Mouse (Mus musculus): Measurements from ENCODE around the gene Soat1. TPM values are rescaled to one million over a fixed set of nuclear protein-coding genes. Genes with fewer than 3 reads are reported as not detected.

Soat1 gene
- polyA plus RNA-seq, 1 experiment from 2014 or later: 36.8 TPM

DNA sequence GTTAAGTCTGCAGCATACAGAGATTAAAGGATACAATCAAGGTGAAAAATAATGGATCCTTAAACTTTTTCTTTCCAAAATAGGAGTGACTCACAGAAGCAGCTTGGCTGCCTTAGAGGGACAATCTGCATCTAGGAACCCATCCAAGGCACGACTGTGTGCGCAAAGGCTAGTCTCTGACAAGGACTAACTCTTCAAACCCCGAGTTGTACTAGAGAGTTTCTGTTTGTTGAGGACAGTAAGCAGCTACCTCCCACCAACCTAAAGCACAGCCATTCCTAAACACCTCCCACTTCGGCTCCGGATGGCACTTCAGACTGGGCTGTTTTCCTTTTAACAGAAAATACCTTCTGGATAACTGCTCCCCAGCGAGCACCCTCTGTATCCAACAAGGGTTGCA, 31.4 kb downstream of the Soat1 start:
- 79% methylated on average over 6 of the region's 6 CpGs for WGBS
- H3K36me3 ChIP-seq (ENCODE audit: insufficient read depth): peaks cover 57% of the 10 kb centered on the region

DNA sequence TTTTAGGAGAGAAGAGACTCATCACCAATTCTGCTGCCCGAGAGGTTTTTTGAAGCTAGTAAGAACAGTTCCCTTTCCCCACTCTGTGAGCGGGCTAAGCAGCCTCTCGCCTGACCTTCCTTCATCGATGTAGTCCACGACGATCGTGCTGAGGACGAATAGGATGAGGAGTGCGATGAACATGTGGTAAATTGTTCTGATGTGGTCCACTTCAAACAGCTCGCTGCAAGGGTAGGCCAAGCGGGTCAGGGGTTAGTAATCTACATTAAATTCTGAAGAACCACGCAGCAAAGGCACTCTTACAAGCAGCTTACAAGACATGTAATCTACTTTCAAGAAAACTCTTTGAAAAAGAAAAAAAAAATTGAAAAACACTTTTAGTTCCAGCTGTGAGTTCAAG, 31.9 kb downstream of the Soat1 start:
- ATAC-seq (ENCODE audit: insufficient read depth): no peak
- H3K36me3 ChIP-seq (ENCODE audit: insufficient read depth): peaks cover 62% of the 10 kb centered on the region
- 89% methylated on average over 12 of the region's 12 CpGs for WGBS

More for the DNA sequence above, 31.4 kb downstream of the Soat1 start:
- TF ChIP-seq CTCF (IDR thresholded peaks at IDR 0.05; ENCODE audit: low read depth): no peak
- no peak for DNase-seq
- no peak overlapping the region for H3K9ac ChIP-seq
- no peak for ATAC-seq (ENCODE audit: insufficient read depth)
- H3K27me3 ChIP-seq (ENCODE audit: insufficient read depth, low read length): no peaks in the 10 kb centered on the region
- no peak overlapping the region for H3K4me2 ChIP-seq
- H3K9me3 ChIP-seq (ENCODE audit: low read depth, low read length): no peaks in the 10 kb centered on the region
- no peaks in the 10 kb centered on the region for H3K4me1 ChIP-seq (ENCODE audit: insufficient read depth)
- no peak overlapping the region for H3K4me3 ChIP-seq (ENCODE audit: low read depth, low read length)
- no peak overlapping the region for H3K27ac ChIP-seq (ENCODE audit: low read depth)

DNA sequence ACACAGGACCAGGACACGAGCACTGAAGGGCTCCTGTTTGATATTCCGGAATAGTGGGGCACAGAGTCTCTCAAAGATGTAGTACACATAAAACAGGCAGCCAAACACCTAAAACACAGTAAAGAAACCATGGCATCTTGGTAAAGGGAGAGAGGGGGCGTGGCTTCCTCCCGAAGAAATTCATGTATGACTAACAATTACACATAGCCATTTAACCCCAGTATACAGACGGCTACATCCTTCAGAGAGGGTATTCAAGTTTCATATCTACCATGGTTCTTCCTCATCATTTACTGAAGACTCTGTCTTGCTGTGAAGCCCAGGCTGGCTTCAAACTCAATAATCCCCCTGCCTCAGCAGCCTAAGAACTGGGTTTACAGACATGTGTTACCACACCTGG, 36.4 kb downstream of the Soat1 start:
- H3K4me3 ChIP-seq (ENCODE audit: low read depth, low read length): no peak overlapping the region
- H3K27ac ChIP-seq (ENCODE audit: low read depth): no peak overlapping the region
- peaks cover 87% of the 10 kb centered on the region for H3K36me3 ChIP-seq (ENCODE audit: insufficient read depth)
- no peak overlapping the region for H3K4me2 ChIP-seq
- WGBS: 88% methylated on average over 5 of the region's 5 CpGs
- no peaks in the 10 kb centered on the region for H3K27me3 ChIP-seq (ENCODE audit: insufficient read depth, low read length)
- no peak for TF ChIP-seq CTCF (IDR thresholded peaks at IDR 0.05; ENCODE audit: low read depth)
- H3K9ac ChIP-seq: no peak overlapping the region
- no peaks in the 10 kb centered on the region for H3K4me1 ChIP-seq (ENCODE audit: insufficient read depth)
- ATAC-seq (ENCODE audit: insufficient read depth) (no peak), DNase-seq (no peak)
- no peaks in the 10 kb centered on the region for H3K9me3 ChIP-seq (ENCODE audit: low read depth, low read length)

More for the DNA sequence above, 31.9 kb downstream of the Soat1 start:
- Histone ChIP-seq H3K4me2 (no peak overlapping the region), H3K27me3 (ENCODE audit: insufficient read depth, low read length) (no peaks in the 10 kb centered on the region), H3K4me1 (ENCODE audit: insufficient read depth) (no peaks in the 10 kb centered on the region), H3K9me3 (ENCODE audit: low read depth, low read length) (no peaks in the 10 kb centered on the region), H3K27ac (ENCODE audit: low read depth) (no peak overlapping the region), H3K4me3 (ENCODE audit: low read depth, low read length) (no peak overlapping the region), H3K9ac (no peak overlapping the region)
- DNase-seq: no peak
- TF ChIP-seq CTCF (IDR thresholded peaks at IDR 0.05; ENCODE audit: low read depth): no peak

DNA sequence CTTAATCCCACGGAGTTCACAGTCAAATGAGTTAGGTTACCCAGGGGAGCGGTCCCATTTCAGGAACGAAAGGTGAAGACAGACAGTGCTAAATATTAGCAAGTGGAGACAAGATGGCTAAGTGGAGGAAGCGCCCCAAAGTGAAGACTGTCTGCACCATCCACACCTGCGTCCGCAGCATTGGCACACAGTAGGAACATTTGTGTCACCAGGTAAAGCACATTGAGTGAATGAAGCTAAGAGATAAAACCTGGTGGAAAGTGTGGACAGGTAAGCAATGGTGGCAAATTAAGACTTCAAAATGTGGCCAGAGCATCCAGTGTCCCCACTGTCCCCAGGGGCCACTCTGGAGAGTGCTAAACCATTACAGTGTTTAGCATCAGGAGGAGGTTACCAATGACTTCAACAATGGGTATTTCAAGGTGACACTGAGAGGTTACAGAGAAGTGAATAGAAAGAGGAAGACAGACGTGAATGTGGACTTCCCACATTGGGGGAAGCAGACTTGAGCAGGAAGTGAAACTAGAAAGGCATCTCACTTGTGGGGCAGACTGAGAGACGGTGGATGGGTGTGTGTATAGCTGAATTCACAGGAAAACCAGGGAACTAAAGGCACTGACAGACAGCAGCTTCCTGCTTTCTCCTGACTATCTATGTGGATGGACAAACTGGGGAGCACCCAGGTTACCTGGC, 37.0 kb downstream of the Soat1 start:
- ATAC-seq (ENCODE audit: insufficient read depth) (no peak), DNase-seq (no peak)
- no peak overlapping the region for H3K9ac ChIP-seq
- TF ChIP-seq CTCF (IDR thresholded peaks at IDR 0.05; ENCODE audit: low read depth): no peak
- H3K27ac ChIP-seq (ENCODE audit: low read depth): no peak overlapping the region
- 94% methylated on average over 8 of the region's 8 CpGs for WGBS
- peaks cover 88% of the 10 kb centered on the region for H3K36me3 ChIP-seq (ENCODE audit: insufficient read depth)
- no peak overlapping the region for H3K4me2 ChIP-seq
- no peaks in the 10 kb centered on the region for H3K4me1 ChIP-seq (ENCODE audit: insufficient read depth)
- H3K27me3 ChIP-seq (ENCODE audit: insufficient read depth, low read length): no peaks in the 10 kb centered on the region
- H3K4me3 ChIP-seq (ENCODE audit: low read depth, low read length): no peak overlapping the region
- no peaks in the 10 kb centered on the region for H3K9me3 ChIP-seq (ENCODE audit: low read depth, low read length)

DNA sequence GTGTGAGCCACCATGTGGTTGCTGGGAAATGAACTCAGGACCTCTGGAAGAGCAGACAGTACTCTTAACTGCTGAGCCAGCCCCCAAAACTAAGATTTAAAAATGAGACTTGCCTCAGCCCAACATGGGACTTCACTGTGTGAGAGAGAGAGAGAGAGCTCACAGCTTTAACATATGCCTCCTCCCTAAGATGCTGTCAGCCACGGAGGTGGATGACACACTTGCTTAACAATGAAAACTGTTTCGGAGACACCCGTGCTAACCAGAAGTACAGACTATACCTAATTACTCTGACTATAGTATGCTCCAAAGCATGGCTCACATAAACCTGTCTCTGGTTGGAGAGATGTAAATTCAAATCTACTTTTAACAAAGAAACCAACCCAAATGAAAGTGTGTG, 40.6 kb downstream of the Soat1 start:
- H3K9me3 ChIP-seq (ENCODE audit: low read depth, low read length): no peaks in the 10 kb centered on the region
- peaks cover 78% of the 10 kb centered on the region for H3K36me3 ChIP-seq (ENCODE audit: insufficient read depth)
- H3K4me1 ChIP-seq (ENCODE audit: insufficient read depth): no peaks in the 10 kb centered on the region
- H3K27me3 ChIP-seq (ENCODE audit: insufficient read depth, low read length): no peaks in the 10 kb centered on the region
- no peak overlapping the region for H3K9ac ChIP-seq
- no peak overlapping the region for H3K27ac ChIP-seq (ENCODE audit: low read depth)
- H3K4me2 ChIP-seq: no peak overlapping the region
- H3K4me3 ChIP-seq (ENCODE audit: low read depth, low read length): no peak overlapping the region
- ATAC-seq (ENCODE audit: insufficient read depth): no peak
- TF ChIP-seq CTCF (IDR thresholded peaks at IDR 0.05; ENCODE audit: low read depth): no peak
- 89% methylated on average over 3 of the region's 3 CpGs for WGBS
- no peak for DNase-seq

DNA sequence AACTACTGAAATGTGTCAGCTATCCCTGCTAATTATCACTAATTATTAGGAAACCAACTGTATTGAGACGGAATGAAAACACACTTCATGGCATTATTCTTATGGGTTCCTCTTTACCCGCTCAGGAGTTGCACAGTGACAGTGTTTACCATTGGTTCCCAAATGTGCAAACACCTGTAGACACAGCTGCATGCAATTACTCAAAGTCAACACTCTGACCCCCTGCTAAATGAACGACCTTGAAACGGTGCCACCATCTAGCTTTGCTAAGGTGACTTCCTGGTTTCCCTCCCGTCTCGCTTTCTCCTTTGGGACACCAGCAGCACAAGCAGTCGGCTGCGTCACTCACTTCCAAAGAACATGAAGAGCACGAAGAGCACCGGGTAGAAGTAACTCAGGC, 41.6 kb downstream of the Soat1 start:
- Histone ChIP-seq H3K4me1 (ENCODE audit: insufficient read depth) (no peaks in the 10 kb centered on the region), H3K4me2 (no peak overlapping the region), H3K36me3 (ENCODE audit: insufficient read depth) (peaks cover 71% of the 10 kb centered on the region), H3K9me3 (ENCODE audit: low read depth, low read length) (no peaks in the 10 kb centered on the region), H3K4me3 (ENCODE audit: low read depth, low read length) (no peak overlapping the region), H3K27me3 (ENCODE audit: insufficient read depth, low read length) (no peaks in the 10 kb centered on the region), H3K9ac (no peak overlapping the region), H3K27ac (ENCODE audit: low read depth) (no peak overlapping the region)
- no peak for TF ChIP-seq CTCF (IDR thresholded peaks at IDR 0.05; ENCODE audit: low read depth)
- WGBS: 75% methylated on average over 10 of the region's 10 CpGs
- no peak for DNase-seq
- no peak for ATAC-seq (ENCODE audit: insufficient read depth)

DNA sequence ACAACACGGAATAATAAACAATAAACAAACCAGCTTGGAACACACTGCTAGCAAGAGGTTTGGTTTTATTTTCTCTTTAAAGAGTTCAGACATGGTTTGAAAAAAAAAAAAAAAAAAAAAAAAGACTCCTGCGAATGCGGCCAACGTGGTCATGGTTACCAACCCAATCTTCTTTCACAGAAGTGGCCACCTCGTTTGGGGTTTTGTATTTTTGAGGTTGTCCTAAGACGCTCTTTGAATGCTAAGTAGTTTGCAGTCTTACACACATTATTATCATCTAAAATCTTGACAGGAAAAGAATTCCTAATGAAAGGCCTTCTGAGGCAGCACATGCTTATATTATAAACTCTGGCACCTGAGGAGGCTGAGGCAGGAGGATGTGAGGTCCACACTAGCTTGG, 45.7 kb downstream of the Soat1 start:
- peaks cover 37% of the 10 kb centered on the region for H3K36me3 ChIP-seq (ENCODE audit: insufficient read depth)
- 93% methylated on average over 6 of the region's 6 CpGs for WGBS

More for the DNA sequence above, 45.7 kb downstream of the Soat1 start:
- Histone ChIP-seq H3K4me3 (ENCODE audit: low read depth, low read length) (no peak overlapping the region), H3K9me3 (ENCODE audit: low read depth, low read length) (no peaks in the 10 kb centered on the region), H3K4me2 (no peak overlapping the region), H3K27me3 (ENCODE audit: insufficient read depth, low read length) (no peaks in the 10 kb centered on the region), H3K27ac (ENCODE audit: low read depth) (no peak overlapping the region), H3K4me1 (ENCODE audit: insufficient read depth) (no peaks in the 10 kb centered on the region), H3K9ac (no peak overlapping the region)
- DNase-seq (no peak), ATAC-seq (ENCODE audit: insufficient read depth) (no peak)
- TF ChIP-seq CTCF (IDR thresholded peaks at IDR 0.05; ENCODE audit: low read depth): no peak
